Mouse (Mus musculus) kidney, adult 2 months (tissue): ENCODE measurements around the gene Smim20. TPM values are rescaled to one million over a fixed set of nuclear protein-coding genes. Genes with fewer than 3 reads are reported as not detected.

Experiments used
- DNase-seq: peaks from one replicate; pipeline ENCODE4 v3.0.0; 2021
- H3K27ac ChIP-seq: fragments of 200-500 bp; 2 replicates; pipeline ENCODE4 v1.5.1; 2012; ENCODE audit warnings: low read depth, low read length, control low read depth, inconsistent platforms; ENCODE audit not compliant: insufficient read depth
- H3K27me3 ChIP-seq: fragments of 200-500 bp; replicated peaks from 2 replicates; pipeline ENCODE4 v1.6.1; 2012; ENCODE audit warnings: mild to moderate bottlenecking, moderate library complexity, low read length, inconsistent platforms; ENCODE audit not compliant: control insufficient read depth, insufficient read depth
- H3K36me3 ChIP-seq: fragments of 200-500 bp; 2 replicates; pipeline ENCODE4 v1.6.1; 2012; ENCODE audit warnings: mild to moderate bottlenecking, moderate library complexity, low read length, inconsistent platforms; ENCODE audit not compliant: control insufficient read depth, insufficient read depth
- H3K4me1 ChIP-seq: fragments of 200-500 bp; 2 replicates; pipeline ENCODE4 v1.6.1; 2011; ENCODE audit warnings: low read length; ENCODE audit not compliant: control insufficient read depth, insufficient read depth
- H3K4me3 ChIP-seq: fragments of 200-500 bp; 2 replicates; pipeline ENCODE4 v1.5.1; 2011; ENCODE audit warnings: mild to moderate bottlenecking, low read depth, low read length, control low read depth; ENCODE audit not compliant: insufficient read depth
- CTCF ChIP-seq: fragments of 200-500 bp; conservative IDR thresholded peaks from 2 replicates; pipeline ENCODE4 v1.5.1; 2011; ENCODE audit warnings: low read depth, mild to moderate bottlenecking, control low read depth, low read length, moderate library complexity, mixed read lengths; ENCODE audit not compliant: insufficient read depth, insufficient read length
- POLR2A ChIP-seq: fragments of 200-500 bp; IDR thresholded peaks from one replicate; pipeline ENCODE4 v1.6.1; 2011; ENCODE audit warnings: low read depth, low read length, control low read depth
- WGBS: fragments of 180-500 bp; shearing (Covaris S2); methylation state at CpG from one replicate; pipeline ENCODE4 v1.1.7; 2018; 5-methylcytosine and 5-hydroxymethylcytosine counted together
- polyA plus RNA-seq: library from polyadenylated mRNA; depleted of rRNA; stranded (reverse); fragments of >200 nt; gene quantifications from 2 replicates; pipeline ENCODE4 v1.2.3, GENCODE M21; 2012

Gene Smim20
- polyA plus RNA-seq, 1 experiment, result 99.5 TPM

- Histone ChIP-seq H3K4me1 (peaks cover 5% of the 10 kb centered on the region; the same call in 1 of the 2 replicates), H3K27ac (no peak overlapping the region), H3K36me3 (no peaks in the 10 kb centered on the region), H3K27me3 (no peaks in the 10 kb centered on the region), H3K4me3 (no peak overlapping the region)
- DNase-seq, result no peak
- TF ChIP-seq POLR2A, result no peak
- no peak for TF ChIP-seq CTCF
- WGBS, result 54% methylated on average over 3 of the region's 3 CpGs
Measured at GRCm38 (mm10) chr5:53275376-53275775, 8.5 kb downstream of the Smim20 start.

- Histone ChIP-seq H3K27ac (no peak overlapping the region), H3K36me3 (no peaks in the 10 kb centered on the region), H3K4me3 (no peak overlapping the region), H3K27me3 (no peaks in the 10 kb centered on the region), H3K4me1 (peaks cover 5% of the 10 kb centered on the region; the same call in 1 of the 2 replicates)
- 68% methylated on average over 5 of the region's 5 CpGs for WGBS
- no peak for TF ChIP-seq CTCF
- TF ChIP-seq POLR2A, result no peak
- no peak for DNase-seq
Measured at GRCm38 (mm10) chr5:53276470-53277022, 9.7 kb downstream of the Smim20 start.

GRCm38 (mm10) chr5:53277716-53278263 lies 10.9 kb downstream of the Smim20 start:
- no peak for TF ChIP-seq CTCF
- TF ChIP-seq POLR2A, result no peak
- WGBS, result 65% methylated on average over 4 of the region's 4 CpGs
- Histone ChIP-seq H3K27ac (no peak overlapping the region), H3K36me3 (no peaks in the 10 kb centered on the region), H3K4me1 (peaks cover 5% of the 10 kb centered on the region; the same call in 1 of the 2 replicates), H3K4me3 (no peak overlapping the region), H3K27me3 (no peaks in the 10 kb centered on the region)
- no peak for DNase-seq

- H3K4me1 ChIP-seq, result peaks cover 2% of the 10 kb centered on the region; the same call in 1 of the 2 replicates
- 77% methylated on average over 12 of the region's 12 CpGs for WGBS
Measured at GRCm38 (mm10) chr5:53279216-53279813, 12.4 kb downstream of the Smim20 start.

GRCm38 (mm10) chr5:53282487-53282886 lies 15.6 kb downstream of the Smim20 start:
- 88% methylated on average over 4 of the region's 4 CpGs for WGBS
- no peak overlapping the region for H3K27ac ChIP-seq
- no peak for DNase-seq
- no peaks in the 10 kb centered on the region for H3K4me1 ChIP-seq
- H3K36me3 ChIP-seq, result no peaks in the 10 kb centered on the region
- H3K4me3 ChIP-seq, result no peak overlapping the region
- no peak for TF ChIP-seq POLR2A
- no peak for TF ChIP-seq CTCF
- no peaks in the 10 kb centered on the region for H3K27me3 ChIP-seq

More at GRCm38 (mm10) chr5:53279216-53279813, 12.4 kb downstream of the Smim20 start:
- Histone ChIP-seq H3K27ac (no peak overlapping the region), H3K4me3 (no peak overlapping the region), H3K27me3 (no peaks in the 10 kb centered on the region), H3K36me3 (no peaks in the 10 kb centered on the region)
- TF ChIP-seq POLR2A (no peak), CTCF (no peak)
- DNase-seq, result no peak

GRCm38 (mm10) chr5:53286406-53286805 lies 19.5 kb downstream of the Smim20 start:
- TF ChIP-seq CTCF (no peak), POLR2A (no peak)
- no peaks in the 10 kb centered on the region for H3K36me3 ChIP-seq
- no peak overlapping the region for H3K4me3 ChIP-seq
- no peaks in the 10 kb centered on the region for H3K4me1 ChIP-seq
- DNase-seq, result no peak
- WGBS, result 95% methylated on average over 2 of the region's 2 CpGs
- H3K27me3 ChIP-seq, result no peaks in the 10 kb centered on the region
- H3K27ac ChIP-seq, result no peak overlapping the region

- no peaks in the 10 kb centered on the region for H3K36me3 ChIP-seq
- DNase-seq, result no peak
- H3K4me3 ChIP-seq, result no peak overlapping the region
- no peak overlapping the region for H3K27ac ChIP-seq
- TF ChIP-seq CTCF (no peak), POLR2A (no peak)
- H3K27me3 ChIP-seq, result no peaks in the 10 kb centered on the region
- no peaks in the 10 kb centered on the region for H3K4me1 ChIP-seq
- 49% methylated on average over 9 of the region's 9 CpGs for WGBS
Measured at GRCm38 (mm10) chr5:53289438-53289837, 22.6 kb downstream of the Smim20 start.
